Mouse (Mus musculus): Measurements from ENCODE around the gene Fto.

The Fto gene

GRCm38 (mm10) chr8:91713677-91714312 is 400.5 kb downstream of the Fto start:
- in situ Hi-C loops (cut with MboI; ENCODE audit: low pct_unique_long_range_greater_than_20kb in 1 of 2, low sequenced_read_pairs in 2 of 2, unreplicated experiment in 1 of 2), result no loop called here

- in situ Hi-C loops (cut with MboI; ENCODE audit: low pct_unique_long_range_greater_than_20kb in 1 of 2, low sequenced_read_pairs in 2 of 2, unreplicated experiment in 1 of 2), result no loop called here
Observed at GRCm38 (mm10) chr8:91714733-91715132, 401.4 kb downstream of the Fto start.

GRCm38 (mm10) chr8:91715387-91716085 is 402.2 kb downstream of the Fto start:
- in situ Hi-C loops (cut with MboI; ENCODE audit: low pct_unique_long_range_greater_than_20kb in 1 of 2, low sequenced_read_pairs in 2 of 2, unreplicated experiment in 1 of 2), result no loop called here
